In genomic region chr5:66798135-66798534, GRCm38 (mm10) we compare ENCODE assay signal across 12 mouse cellular contexts. TPM values are rescaled to one million over a fixed set of nuclear protein-coding genes. Genes with fewer than 3 reads are reported as not detected.
DNase-seq lines count a peak whose midpoint lies in the region; ATAC-seq and TF ChIP-seq lines count a peak whose summit lies in the region.
"Had no signal": no experiment of that assay in that cellular context is flagged by ENCODE, and none has a peak within 500 bp of the region (broad histone marks: within the 10 kb centered on the region; RNA-seq: fewer than 3 reads in every experiment).

No protein-coding gene starts in this region.

- no peaks in the 10 kb centered on the region for H3K36me3 ChIP-seq in liver, embryonic 11.5 days (ENCODE audit: control insufficient read depth, insufficient read depth, low read length)
- H3K36me3 ChIP-seq in liver, postnatal 0 days (replicated peaks; ENCODE audit: insufficient read depth, low read length) = no peaks in the 10 kb centered on the region
- no peaks in the 10 kb centered on the region for H3K36me3 ChIP-seq in hindbrain, embryonic 14.5 days (replicated peaks; ENCODE audit: control insufficient read depth, insufficient read depth)
- H3K36me3 ChIP-seq in neural tube, embryonic 13.5 days = no peaks in the 10 kb centered on the region
- H3K36me3 ChIP-seq: heart, embryonic 12.5 days had no signal

- no peak overlapping the region for H3K4me3 ChIP-seq in liver, embryonic 11.5 days (ENCODE audit: low read depth, low read length)
- no peak overlapping the region for H3K4me3 ChIP-seq in liver, postnatal 0 days (ENCODE audit: low read depth, low read length)
- no peak overlapping the region for H3K4me3 ChIP-seq in hindbrain, embryonic 14.5 days (replicated peaks; ENCODE audit: low read length)
- no peak overlapping the region for H3K4me3 ChIP-seq in neural tube, embryonic 13.5 days
- H3K4me3 ChIP-seq: heart, embryonic 12.5 days had no signal

- H3K4me2 ChIP-seq in liver, embryonic 11.5 days = no peak overlapping the region
- H3K4me2 ChIP-seq in liver, postnatal 0 days (ENCODE audit: low read depth, low read length) = no peak overlapping the region
- no peak overlapping the region for H3K4me2 ChIP-seq in hindbrain, embryonic 14.5 days (replicated peaks)
- H3K4me2 ChIP-seq in neural tube, embryonic 13.5 days = no peak overlapping the region
- H3K4me2 ChIP-seq: heart, embryonic 12.5 days had no signal

- ATAC-seq in frontal cortex, adult (ENCODE audit: low TSS enrichment) = 0 out of 2 replicates have a peak, but pooled peaks have one; percentile 7
- no peak for ATAC-seq in liver, embryonic 11.5 days (replicated peaks; ENCODE audit: low FRiP score)
- no peak for ATAC-seq in liver, postnatal 0 days
- ATAC-seq in hindbrain, embryonic 14.5 days (ENCODE audit: low FRiP score) = 0 out of 2 replicates have a peak, but pooled peaks have one; percentile 32
- ATAC-seq in neural tube, embryonic 13.5 days (ENCODE audit: low read depth) = no peak; the same call in 1 of the 2 replicates

- no peaks in the 10 kb centered on the region for H3K9me3 ChIP-seq in liver, embryonic 11.5 days (ENCODE audit: control insufficient read depth, low read length)
- H3K9me3 ChIP-seq in liver, postnatal 0 days (ENCODE audit: low read length) = no peaks in the 10 kb centered on the region
- no peaks in the 10 kb centered on the region for H3K9me3 ChIP-seq in hindbrain, embryonic 14.5 days (ENCODE audit: control insufficient read depth, low read length)
- H3K9me3 ChIP-seq in neural tube, embryonic 13.5 days = no peaks in the 10 kb centered on the region
- H3K9me3 ChIP-seq: heart, embryonic 12.5 days had no signal

- 66% methylated on average over 3 of the region's 3 CpGs for WGBS in liver, embryonic 11.5 days
- 60% methylated on average over 3 of the region's 3 CpGs for WGBS in liver, postnatal 0 days (ENCODE audit: insufficient replicate concordance)
- WGBS in hindbrain, embryonic 14.5 days = 24% methylated on average over 3 of the region's 3 CpGs
- WGBS in neural tube, embryonic 13.5 days = 26% methylated on average over 3 of the region's 3 CpGs

- H3K4me1 ChIP-seq in liver, embryonic 11.5 days (replicated peaks; ENCODE audit: control insufficient read depth, insufficient read depth, low read length) = peaks cover 13% of the 10 kb centered on the region
- peaks cover 18% of the 10 kb centered on the region for H3K4me1 ChIP-seq in liver, postnatal 0 days (ENCODE audit: insufficient read depth)
- peaks cover 45% of the 10 kb centered on the region for H3K4me1 ChIP-seq in hindbrain, embryonic 14.5 days (replicated peaks; ENCODE audit: control insufficient read depth, insufficient read depth, low read length)
- H3K4me1 ChIP-seq in neural tube, embryonic 13.5 days (replicated peaks) = peaks cover 52% of the 10 kb centered on the region

- no peak for TF ChIP-seq EP300 in liver, postnatal 0 days (IDR thresholded peaks at IDR 0.05; ENCODE audit: low read depth)

- H3K9ac ChIP-seq in liver, embryonic 11.5 days (ENCODE audit: low read depth, low read length) = no peak overlapping the region
- no peak overlapping the region for H3K9ac ChIP-seq in liver, postnatal 0 days (replicated peaks)
- H3K9ac ChIP-seq in hindbrain, embryonic 14.5 days = no peak overlapping the region
- no peak overlapping the region for H3K9ac ChIP-seq in neural tube, embryonic 13.5 days
- H3K9ac ChIP-seq: heart, embryonic 12.5 days; liver, embryonic 14.5 days had no signal

- H3K27ac ChIP-seq in liver, embryonic 11.5 days (ENCODE audit: low read depth, low read length) = peak overlapping the region; percentile 29; the same call in 1 of the 2 replicates
- no peak overlapping the region for H3K27ac ChIP-seq in liver, postnatal 0 days (ENCODE audit: low read depth)
- peak overlapping the region; percentile 68 for H3K27ac ChIP-seq in hindbrain, embryonic 14.5 days
- peak overlapping the region; percentile 86 for H3K27ac ChIP-seq in neural tube, embryonic 13.5 days (replicated peaks)
- H3K27ac ChIP-seq: liver, embryonic 14.5 days had no signal

- no peak for DNase-seq in frontal cortex, postnatal 10 days (ENCODE audit: low spot score in 2 of 2)
- no peak for DNase-seq in liver, embryonic 11.5 days (ENCODE audit: low spot score)
- no peak for DNase-seq in liver, postnatal 0 days
- DNase-seq in hindbrain, embryonic 14.5 days (ENCODE audit: low spot score) = no peak
- DNase-seq in frontal cortex, postnatal 14 days (ENCODE audit: low spot score in 2 of 2) = no peak
- DNase-seq in layer of hippocampus, adult 9-11 months = no peak
- DNase-seq: adrenal gland, postnatal 25 days; cerebellum, adult 8-10 months had no signal

- no peaks in the 10 kb centered on the region for H3K27me3 ChIP-seq in liver, embryonic 11.5 days (replicated peaks; ENCODE audit: control insufficient read depth, insufficient read depth, low read length)
- 0 out of 2 replicates have a peak, but pooled peaks cover 8% of the 10 kb centered on the region for H3K27me3 ChIP-seq in liver, postnatal 0 days (ENCODE audit: insufficient read depth, low read length)
- H3K27me3 ChIP-seq in hindbrain, embryonic 14.5 days (ENCODE audit: control insufficient read depth, insufficient read depth, low read length) = no peaks in the 10 kb centered on the region
- no peaks in the 10 kb centered on the region for H3K27me3 ChIP-seq in neural tube, embryonic 13.5 days

- no peak for TF ChIP-seq CTCF in liver, postnatal 0 days (IDR thresholded peaks at IDR 0.05; ENCODE audit: low read depth)

RNA-seq across cellular contexts. Expression of gene Limch1, which starts 52.5 kb away (rescaled TPM):
- polyA plus RNA-seq in liver, embryonic 11.5 days (2014; fragmentation: Nextera tagmentation; extraction: Ambion mirVana) = 11.6 and 13.4 TPM in 2 replicates
- 1.6 and 2.1 TPM in 2 replicates for polyA plus RNA-seq in liver, postnatal 0 days (2015; fragmentation: Nextera tagmentation; extraction: Ambion mirVana)
- 58.6 and 60.1 TPM in 2 replicates for polyA plus RNA-seq in hindbrain, embryonic 14.5 days (2014; fragmentation: Nextera tagmentation; extraction: Ambion mirVana)
- polyA plus RNA-seq in neural tube, embryonic 13.5 days (2015; fragmentation: Nextera tagmentation; extraction: Ambion mirVana) = 52.8 and 62.9 TPM in 2 replicates

Comparison
In these comparisons a context has a peak if more than half of its experiments do, and no peak if none do; other contexts are left out.
1. ATAC-seq: peak in frontal cortex, adult (single experiment) and hindbrain, embryonic 14.5 days (single experiment); none in liver, embryonic 11.5 days (single experiment), liver, postnatal 0 days (single experiment) and neural tube, embryonic 13.5 days (single experiment).